Mouse (Mus musculus) Patski (cell line): ENCODE measurements around the gene Gm20865. TPM values are rescaled to one million over a fixed set of nuclear protein-coding genes. Genes with fewer than 3 reads are reported as not detected.
"Not testable (repeated sequence)": the region's sequence is repeated elsewhere in the genome, so short reads cannot be mapped to it uniquely, and the experiment has no call there.

Experiments used
- ATAC-seq: fragments of 100-300 bp; one replicate; pipeline ENCODE4 v1.8.0; 2021
- CTCF ChIA-PET: fragments of 350-600 bp; sonication (Branson Sonifier 250); formaldehyde crosslinking; loops from one replicate; lab custom pipeline; 2022; ENCODE audit warnings: inconsistent platforms; lab: Charles Lee
- POLR2A ChIA-PET: fragments of 350-600 bp; sonication (Branson Sonifier 250); formaldehyde crosslinking; loops from one replicate; lab custom pipeline; 2022; ENCODE audit warnings: antibody characterized with exemption, inconsistent platforms; lab: Charles Lee
- DNase-seq: peaks from one replicate; pipeline ENCODE4 v3.0.0-alpha.2; 2011; ENCODE audit warnings: low read depth, low spot score
- H3K27me3 ChIP-seq: fragments of 371-371 bp; one replicate; pipeline ENCODE4 v1.5.1; 2021
- in situ Hi-C: fragments of 300-500 bp; cut with MboI; formaldehyde crosslinking; loops from 3 replicates; pipeline ENCODE4 v1.11.1; 2018; ENCODE audit warnings: low pct_unique_long_range_greater_than_20kb, mixed read lengths
- polyA plus RNA-seq: library from polyadenylated mRNA; unstranded; gene quantifications from one replicate; pipeline ENCODE4 v1.2.3, GENCODE M21; 2021

The Gm20865 gene
- polyA plus RNA-seq: not detected

DNA sequence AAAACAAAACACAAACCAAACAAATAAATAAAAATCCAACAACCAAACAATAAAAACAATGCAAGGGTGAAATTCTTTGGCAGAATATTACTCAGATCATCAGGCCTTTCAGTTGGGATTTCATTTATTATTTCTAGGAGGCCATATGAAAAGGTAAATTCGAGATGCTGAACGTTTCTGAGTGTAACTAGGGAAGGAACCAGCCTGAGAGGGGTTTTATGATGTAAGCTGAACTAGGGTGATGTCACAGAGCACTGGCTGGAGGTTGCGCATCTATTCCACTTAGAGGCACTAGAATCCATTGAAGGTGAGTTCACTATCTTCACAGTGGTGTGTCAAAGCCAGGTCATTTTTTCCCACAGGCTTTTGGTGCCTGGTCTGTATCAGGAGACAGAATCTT is at the start of gene Gm20865:
TSS of gene Gm20865 (plus strand) at position 301 of the 400 bp plus-strand sequence.
- not testable (repeated sequence) for ATAC-seq

More for the DNA sequence above, at the start of gene Gm20865:
- DNase-seq, in situ Hi-C loops, POLR2A ChIA-PET, CTCF ChIA-PET, H3K27me3 ChIP-seq: not testable (repeated sequence)

Other genes with a start within 250 kb of the Gm20865 start
- not detected for gene Gm29866, start 247.9 kb upstream of the Gm20865 start, polyA plus RNA-seq
- not detected for gene Gm20909, start 77.0 kb upstream of the Gm20865 start, polyA plus RNA-seq